Mouse (Mus musculus): ENCODE measurements around the gene Pwwp2b. TPM values are rescaled to one million over a fixed set of nuclear protein-coding genes. Genes with fewer than 3 reads are reported as not detected.

The Pwwp2b gene
- polyA plus RNA-seq, 1 experiment, result 15.8 TPM

DNA sequence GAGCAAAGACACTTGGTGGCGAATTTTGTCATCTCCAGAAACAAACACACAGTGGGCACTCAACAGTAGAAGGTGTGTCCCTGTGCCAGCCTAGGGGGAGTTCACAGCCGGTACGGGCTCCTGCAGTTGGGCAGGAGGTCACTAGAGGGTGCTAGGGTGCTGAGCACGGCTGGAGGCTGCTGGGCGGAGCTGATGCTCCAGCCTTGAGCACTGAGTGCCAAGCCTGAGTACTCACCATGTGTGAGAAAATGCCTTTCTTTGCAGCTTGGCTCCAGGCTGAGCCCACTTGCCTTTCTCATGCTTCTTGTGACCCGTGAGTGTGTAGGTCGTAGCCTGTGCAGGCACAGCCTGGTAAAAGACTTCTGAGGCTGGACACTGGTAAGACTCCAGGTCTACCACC is 14.6 kb upstream of the Pwwp2b start:
- TF ChIP-seq MYOD1 (IDR thresholded peaks at IDR 0.05; ENCODE audit: control insufficient read depth, insufficient read length, low read depth) (no peak), CEBPB (IDR thresholded peaks at IDR 0.05; ENCODE audit: low read depth) (no peak), CTCF (IDR thresholded peaks at IDR 0.05; ENCODE audit: control insufficient read depth, insufficient read depth, insufficient read length) (peak; percentile 96)
- H3K79me3 ChIP-seq (ENCODE audit: low read depth), result no peaks in the 10 kb centered on the region
- H3K4me3 ChIP-seq (ENCODE audit: insufficient read depth, poor library complexity, severe bottlenecking), result no peak overlapping the region
- no peaks in the 10 kb centered on the region for H3K27me3 ChIP-seq (ENCODE audit: control insufficient read depth, insufficient read depth, insufficient read length)
- H3K79me2 ChIP-seq (ENCODE audit: control insufficient read depth, insufficient read depth), result no peaks in the 10 kb centered on the region
- H3ac ChIP-seq (ENCODE audit: control insufficient read depth, insufficient read length, low read depth), result peak overlapping the region; percentile 38
- no peaks in the 10 kb centered on the region for H3K36me3 ChIP-seq (ENCODE audit: control insufficient read depth, insufficient read depth)

DNA sequence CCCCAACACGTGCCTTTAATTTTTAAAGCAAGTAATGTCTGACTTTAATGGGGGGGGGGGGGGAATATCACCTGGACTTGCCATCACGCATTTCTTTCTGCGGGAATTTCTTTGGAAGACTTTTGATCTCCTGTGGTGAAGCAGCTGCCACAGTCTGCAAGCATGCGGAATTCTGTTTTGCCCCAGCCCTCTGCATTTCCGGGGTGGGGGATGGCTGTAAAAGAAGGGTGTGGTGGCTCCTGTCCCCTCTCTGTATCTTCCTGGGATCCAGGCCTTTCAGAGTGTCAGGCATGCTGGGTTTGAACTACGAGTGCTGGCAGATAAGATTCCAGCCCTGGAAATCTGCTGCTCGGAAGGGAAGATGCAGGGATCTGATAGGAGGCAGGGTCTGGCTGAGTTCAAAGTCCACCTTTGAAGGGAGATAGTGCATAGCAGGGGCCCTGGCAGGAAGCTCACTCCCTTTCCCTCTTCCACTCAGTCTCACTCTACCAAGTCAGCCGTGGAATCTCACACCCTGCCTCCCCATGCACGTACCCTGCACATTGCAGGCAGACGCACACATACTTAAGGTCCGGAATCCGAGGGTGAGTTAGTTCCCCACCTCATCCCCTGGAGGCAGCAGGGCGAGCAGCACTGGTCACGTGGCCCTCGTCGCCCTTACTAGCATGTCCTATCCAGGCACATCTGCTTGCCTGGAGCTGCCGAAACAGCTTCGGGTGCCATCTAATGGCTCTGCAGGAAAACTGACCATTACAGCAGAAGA is 13.7 kb upstream of the Pwwp2b start:
- no peaks in the 10 kb centered on the region for H3K79me2 ChIP-seq (ENCODE audit: control insufficient read depth, insufficient read depth)
- H3K4me3 ChIP-seq (ENCODE audit: insufficient read depth, poor library complexity, severe bottlenecking), result no peak overlapping the region
- no peak for TF ChIP-seq CTCF (IDR thresholded peaks at IDR 0.05; ENCODE audit: control insufficient read depth, insufficient read depth, insufficient read length)
- peak; percentile 88 for TF ChIP-seq USF1 (IDR thresholded peaks at IDR 0.05; ENCODE audit: low read depth)
- H3ac ChIP-seq (ENCODE audit: control insufficient read depth, insufficient read length, low read depth), result peak overlapping the region; percentile 12
- no peaks in the 10 kb centered on the region for H3K79me3 ChIP-seq (ENCODE audit: low read depth)
- H3K36me3 ChIP-seq (ENCODE audit: control insufficient read depth, insufficient read depth), result no peaks in the 10 kb centered on the region
- no peaks in the 10 kb centered on the region for H3K27me3 ChIP-seq (ENCODE audit: control insufficient read depth, insufficient read depth, insufficient read length)

DNA sequence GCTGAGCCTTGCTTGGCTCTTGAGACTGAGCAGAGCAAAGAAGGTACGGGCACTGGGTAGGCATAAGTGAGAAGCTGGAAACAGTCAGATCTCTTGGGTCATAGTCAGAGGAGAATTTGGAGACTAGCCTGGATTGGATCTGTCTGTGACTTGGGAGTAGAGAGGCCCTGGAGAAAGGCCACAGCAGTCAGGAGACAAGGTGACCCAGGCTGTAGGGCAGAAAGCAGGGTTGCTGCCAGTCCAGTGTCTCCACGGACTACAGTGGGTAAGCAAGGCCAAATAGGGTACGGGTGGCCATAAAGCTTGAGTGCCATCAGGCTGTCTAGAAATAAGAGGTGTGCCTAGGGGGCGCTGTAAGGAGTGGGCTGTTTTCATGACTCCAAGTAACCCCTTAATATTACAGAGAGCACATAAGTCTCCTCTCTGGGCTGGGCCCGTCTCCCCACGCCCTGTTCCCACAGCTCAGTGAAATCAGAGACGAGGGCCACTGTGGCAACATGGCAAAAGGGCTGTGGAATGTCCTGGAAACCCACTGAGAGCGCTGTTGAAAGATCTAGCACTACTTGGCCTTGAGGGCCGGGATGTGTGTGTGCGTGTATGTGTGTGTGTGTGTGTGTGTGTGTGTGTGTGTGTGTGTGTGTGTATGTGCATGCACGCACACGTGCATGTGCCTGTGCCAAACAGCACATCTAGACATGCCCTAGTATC is 12.5 kb upstream of the Pwwp2b start:
- H3K79me3 ChIP-seq (ENCODE audit: low read depth), result no peaks in the 10 kb centered on the region
- no peak overlapping the region for H3ac ChIP-seq (ENCODE audit: control insufficient read depth, insufficient read length, low read depth)
- H3K36me3 ChIP-seq (ENCODE audit: control insufficient read depth, insufficient read depth), result no peaks in the 10 kb centered on the region
- TF ChIP-seq CEBPB (IDR thresholded peaks at IDR 0.05; ENCODE audit: low read depth), result no peak
- TF ChIP-seq CTCF (IDR thresholded peaks at IDR 0.05; ENCODE audit: control insufficient read depth, insufficient read depth, insufficient read length), result no peak
- TF ChIP-seq MYOD1 (IDR thresholded peaks at IDR 0.05; ENCODE audit: control insufficient read depth, insufficient read length, low read depth), result no peak
- TF ChIP-seq MAX (IDR thresholded peaks at IDR 0.05), result no peak
- no peak for TF ChIP-seq MYOG (IDR thresholded peaks at IDR 0.05; ENCODE audit: control insufficient read depth, extremely low read depth, insufficient read length)
- no peak for TF ChIP-seq FOSL1 (IDR thresholded peaks at IDR 0.05; ENCODE audit: insufficient read depth, low read length, poor library complexity, severe bottlenecking)
- TF ChIP-seq USF1 (IDR thresholded peaks at IDR 0.05; ENCODE audit: low read depth), result no peak
- H3K4me3 ChIP-seq (ENCODE audit: insufficient read depth, poor library complexity, severe bottlenecking), result no peak overlapping the region
- no peaks in the 10 kb centered on the region for H3K79me2 ChIP-seq (ENCODE audit: control insufficient read depth, insufficient read depth)
- H3K27me3 ChIP-seq (ENCODE audit: control insufficient read depth, insufficient read depth, insufficient read length), result no peaks in the 10 kb centered on the region

DNA sequence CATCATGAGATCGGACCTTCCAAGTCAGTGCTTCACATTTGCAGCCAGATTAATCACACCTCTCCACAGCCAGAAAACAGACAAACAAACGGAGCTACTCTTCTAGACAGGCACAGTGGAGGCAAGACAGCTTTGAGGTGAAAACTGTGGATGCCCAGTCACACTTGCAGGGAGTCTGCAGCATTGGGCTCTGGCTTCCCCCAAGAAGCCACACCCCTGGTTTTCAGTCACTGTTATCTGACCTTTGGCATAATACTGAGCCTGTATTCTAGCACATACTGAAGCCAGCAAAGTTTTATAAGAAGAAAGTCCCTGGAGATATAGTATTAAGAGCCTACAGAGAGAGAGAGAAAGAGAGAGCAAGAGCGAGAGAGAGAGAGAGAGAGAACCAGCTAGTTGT is 8.8 kb upstream of the Pwwp2b start:
- H3K36me3 ChIP-seq (ENCODE audit: control insufficient read depth, insufficient read depth), result no peaks in the 10 kb centered on the region
- TF ChIP-seq FOSL1 (IDR thresholded peaks at IDR 0.05; ENCODE audit: insufficient read depth, low read length, poor library complexity, severe bottlenecking) (no peak), CEBPB (IDR thresholded peaks at IDR 0.05; ENCODE audit: low read depth) (no peak), CTCF (IDR thresholded peaks at IDR 0.05; ENCODE audit: control insufficient read depth, insufficient read depth, insufficient read length) (no peak), MAX (IDR thresholded peaks at IDR 0.05) (no peak), MYOD1 (IDR thresholded peaks at IDR 0.05; ENCODE audit: control insufficient read depth, insufficient read length, low read depth) (no peak), USF1 (IDR thresholded peaks at IDR 0.05; ENCODE audit: low read depth) (no peak), MYOG (IDR thresholded peaks at IDR 0.05; ENCODE audit: control insufficient read depth, extremely low read depth, insufficient read length) (no peak)
- H3K27me3 ChIP-seq (ENCODE audit: control insufficient read depth, insufficient read depth, insufficient read length), result no peaks in the 10 kb centered on the region
- H3K4me3 ChIP-seq (ENCODE audit: insufficient read depth, poor library complexity, severe bottlenecking), result no peak overlapping the region
- H3K79me3 ChIP-seq (ENCODE audit: low read depth), result no peaks in the 10 kb centered on the region
- H3K79me2 ChIP-seq (ENCODE audit: control insufficient read depth, insufficient read depth), result no peaks in the 10 kb centered on the region
- H3ac ChIP-seq (ENCODE audit: control insufficient read depth, insufficient read length, low read depth), result no peak overlapping the region

DNA sequence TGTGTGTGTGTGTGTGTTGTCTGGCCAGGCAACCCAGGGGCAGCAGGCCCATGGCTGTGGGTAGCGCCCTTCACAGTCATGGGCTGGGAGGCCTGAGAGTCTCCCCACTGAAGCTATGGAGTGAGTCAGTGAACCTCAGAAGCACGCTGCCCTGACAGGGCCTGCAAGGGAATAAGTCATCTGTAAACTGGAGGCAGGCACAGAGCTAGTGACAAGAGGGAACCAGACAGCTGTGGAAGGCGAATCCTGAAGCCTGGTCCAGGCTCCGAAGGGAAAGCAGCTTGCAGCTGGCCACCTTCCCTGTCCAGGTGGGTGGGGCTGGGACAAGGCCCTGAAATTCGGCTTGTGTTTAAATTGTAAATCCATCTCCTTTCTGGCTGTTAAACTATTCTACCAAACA is 2.2 kb upstream of the Pwwp2b start:
- TF ChIP-seq MYOG (IDR thresholded peaks at IDR 0.05; ENCODE audit: control insufficient read depth, extremely low read depth, insufficient read length), result no peak
- TF ChIP-seq MAX (IDR thresholded peaks at IDR 0.05), result no peak
- no peak for TF ChIP-seq CEBPB (IDR thresholded peaks at IDR 0.05; ENCODE audit: low read depth)
- no peak for TF ChIP-seq USF1 (IDR thresholded peaks at IDR 0.05; ENCODE audit: low read depth)
- no peak for TF ChIP-seq FOSL1 (IDR thresholded peaks at IDR 0.05; ENCODE audit: insufficient read depth, low read length, poor library complexity, severe bottlenecking)
- no peak for TF ChIP-seq MYOD1 (IDR thresholded peaks at IDR 0.05; ENCODE audit: control insufficient read depth, insufficient read length, low read depth)
- no peak for TF ChIP-seq CTCF (IDR thresholded peaks at IDR 0.05; ENCODE audit: control insufficient read depth, insufficient read depth, insufficient read length)
- Histone ChIP-seq H3K4me3 (ENCODE audit: insufficient read depth, poor library complexity, severe bottlenecking) (no peak overlapping the region), H3K79me3 (ENCODE audit: low read depth) (peaks cover 12% of the 10 kb centered on the region), H3K36me3 (ENCODE audit: control insufficient read depth, insufficient read depth) (no peaks in the 10 kb centered on the region), H3K27me3 (ENCODE audit: control insufficient read depth, insufficient read depth, insufficient read length) (no peaks in the 10 kb centered on the region), H3K79me2 (ENCODE audit: control insufficient read depth, insufficient read depth) (peaks cover 27% of the 10 kb centered on the region), H3ac (ENCODE audit: control insufficient read depth, insufficient read length, low read depth) (no peak overlapping the region)

Data from C2C12 (cell line).